Mouse (Mus musculus) limb, embryonic 14.5 days (tissue): ENCODE results near the gene Pbx3. TPM values are rescaled to one million over a fixed set of nuclear protein-coding genes. Genes with fewer than 3 reads are reported as not detected.

Source experiments
- ATAC-seq: fragments of 200-750 bp; cut with Nextera tagmentation; 2 replicates; pipeline ENCODE4 v1.8.0; 2017; ENCODE audit warnings: low read depth, moderate number of reproducible peaks, moderate TSS enrichment; ENCODE audit not compliant: low FRiP score
- DNase-seq: peaks from one replicate; pipeline ENCODE4 v3.0.0-alpha.2; 2015; ENCODE audit warnings: low spot score
- H3K27ac ChIP-seq: fragments of 300-500 bp; sonication (generic); replicated peaks from 2 replicates; pipeline ENCODE4 v1.5.1; 2014; ENCODE audit warnings: low read depth, mild to moderate bottlenecking, low read length, moderate library complexity, mixed read lengths
- H3K27me3 ChIP-seq: fragments of 300-500 bp; sonication (generic); 2 replicates; pipeline ENCODE4 v1.6.1; 2014; ENCODE audit warnings: low read length, mixed read lengths; ENCODE audit not compliant: control insufficient read depth, insufficient read depth
- H3K36me3 ChIP-seq: fragments of 300-500 bp; sonication (generic); 2 replicates; pipeline ENCODE4 v1.6.1; 2014; ENCODE audit warnings: mild to moderate bottlenecking, low read length, moderate library complexity, mixed read lengths; ENCODE audit not compliant: control insufficient read depth, insufficient read depth
- H3K4me1 ChIP-seq: fragments of 300-500 bp; sonication (generic); 2 replicates; pipeline ENCODE4 v1.6.1; 2014; ENCODE audit warnings: antibody characterized with exemption, low read length, mixed read lengths; ENCODE audit not compliant: control insufficient read depth, insufficient read depth
- H3K4me2 ChIP-seq: fragments of 300-500 bp; sonication (generic); replicated peaks from 2 replicates; pipeline ENCODE4 v1.6.1; 2014; ENCODE audit warnings: low read depth, mild to moderate bottlenecking, low read length, moderate library complexity; ENCODE audit not compliant: severe bottlenecking
- H3K4me3 ChIP-seq: fragments of 300-500 bp; sonication (generic); replicated peaks from 2 replicates; pipeline ENCODE4 v1.5.1; 2014; ENCODE audit warnings: low read length
- H3K9ac ChIP-seq: fragments of 300-500 bp; sonication (generic); 2 replicates; pipeline ENCODE4 v1.6.1; 2014; ENCODE audit warnings: mild to moderate bottlenecking, low read depth, low read length, moderate library complexity; ENCODE audit not compliant: severe bottlenecking
- H3K9me3 ChIP-seq: fragments of 300-500 bp; sonication (generic); 2 replicates; pipeline ENCODE4 v1.6.1; 2016; ENCODE audit warnings: low read length; ENCODE audit not compliant: control insufficient read depth
- POLR2A ChIP-seq: fragments of 200-500 bp; IDR thresholded peaks from 2 replicates; pipeline ENCODE4 v1.8.0; 2012; ENCODE audit warnings: inconsistent platforms, mild to moderate bottlenecking, moderate library complexity, borderline replicate concordance; ENCODE audit not compliant: insufficient read depth, insufficient read length; ENCODE audit errors: extremely low read depth
- WGBS: fragments of 180-500 bp; shearing (Covaris S2); extraction: QIAGEN DNeasy Blood & Tissue Kit; methylation state at CpG from one replicate; pipeline ENCODE4 v1.1.7; 2014; 5-methylcytosine and 5-hydroxymethylcytosine counted together
- polyA plus RNA-seq, 2 experiments: library from polyadenylated mRNA; depleted of rRNA in 1 of 2; stranded (reverse) in 1 of 2; unstranded in 1 of 2; fragments of >200 nt; fragmentation: Nextera tagmentation in 1 of 2; extraction: Ambion mirVana in 1 of 2; gene quantifications; 2 replicates each; pipeline versions ENCODE4 v1.2.1 to v1.2.3; 2012 to 2014

Pbx3 gene
- polyA plus RNA-seq, 2 experiments = 25.0 to 34.7 TPM

DNA sequence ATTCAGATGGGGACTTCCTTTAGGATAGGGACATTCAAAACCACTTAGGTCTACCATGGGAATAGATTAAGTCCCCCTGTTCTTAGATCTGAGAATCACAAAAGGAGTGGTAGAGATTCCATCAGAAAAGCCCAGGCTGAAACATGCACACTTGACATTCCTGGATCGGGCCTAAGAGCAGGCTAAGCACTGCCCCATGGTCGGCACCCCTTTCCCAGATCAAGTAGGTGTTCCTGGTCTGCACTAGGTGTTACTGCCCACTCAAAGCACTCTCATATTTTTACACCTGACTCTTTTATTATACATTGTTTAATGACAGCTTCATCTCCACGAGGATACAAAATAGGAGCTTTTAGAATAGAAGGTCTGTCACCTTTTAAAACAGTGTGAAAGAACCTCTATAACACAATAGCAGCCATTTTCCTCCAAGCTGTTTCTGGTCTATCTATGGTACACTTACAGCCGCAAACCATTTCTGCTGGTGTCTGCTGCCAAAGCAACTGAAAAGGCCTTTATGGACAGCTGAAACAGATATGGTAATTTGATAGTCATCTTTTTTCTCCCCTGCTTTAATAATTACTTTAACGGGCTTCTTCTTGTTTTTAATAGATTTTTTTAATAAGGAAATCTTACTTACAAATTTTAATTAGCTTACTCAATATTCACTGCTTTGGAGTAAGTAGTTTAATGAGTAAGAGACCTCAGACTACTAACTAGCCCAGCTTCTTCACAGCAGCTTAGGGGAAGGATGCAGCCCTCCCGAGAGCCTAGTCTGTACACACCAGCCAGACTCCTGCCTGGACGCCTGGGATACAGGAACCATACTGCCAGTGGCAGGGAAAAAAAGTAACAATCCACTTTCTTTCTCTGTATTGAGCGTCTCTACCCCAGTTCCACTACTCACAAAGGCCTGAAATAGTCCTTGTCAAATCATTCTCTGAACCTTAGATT lies 178.8 kb downstream of the Pbx3 start:
- 53% methylated on average over 8 of the region's 8 CpGs for WGBS
- Histone ChIP-seq H3K27me3 (no peaks in the 10 kb centered on the region), H3K9ac (no peak overlapping the region), H3K4me1 (peaks cover 4% of the 10 kb centered on the region; the same call in 1 of the 2 replicates), H3K9me3 (no peaks in the 10 kb centered on the region), H3K4me2 (no peak overlapping the region), H3K4me3 (no peak overlapping the region), H3K27ac (no peak overlapping the region), H3K36me3 (no peaks in the 10 kb centered on the region)
- ATAC-seq = no peak
- TF ChIP-seq POLR2A = no peak
- DNase-seq = no peak

DNA sequence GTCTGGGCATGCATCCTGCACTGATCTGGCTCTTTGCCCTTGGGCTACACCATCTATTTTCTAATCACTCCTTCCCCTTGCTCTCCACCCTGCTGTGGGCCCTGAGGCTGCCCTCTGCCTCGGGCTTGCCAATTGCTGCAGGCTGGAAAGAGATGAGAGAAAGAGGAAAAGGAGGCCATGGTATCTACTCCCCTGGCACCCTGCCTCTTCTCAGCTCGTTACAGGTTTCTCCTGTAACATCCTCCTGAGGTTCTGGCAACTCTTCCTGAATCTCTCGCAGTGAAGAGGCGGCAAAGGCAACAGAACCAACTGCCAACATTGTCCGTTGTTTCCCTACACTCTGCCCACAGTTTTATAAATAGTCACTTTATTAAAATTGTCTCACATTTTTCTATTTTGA lies 179.7 kb downstream of the Pbx3 start:
- WGBS = 64% methylated on average over 5 of the region's 5 CpGs
- DNase-seq (no peak), ATAC-seq (no peak)
- H3K9me3 ChIP-seq = no peaks in the 10 kb centered on the region
- no peak overlapping the region for H3K9ac ChIP-seq
- no peak overlapping the region for H3K27ac ChIP-seq
- H3K27me3 ChIP-seq = no peaks in the 10 kb centered on the region
- H3K4me3 ChIP-seq = no peak overlapping the region
- H3K4me1 ChIP-seq = peaks cover 5% of the 10 kb centered on the region; the same call in 1 of the 2 replicates
- TF ChIP-seq POLR2A = no peak
- no peaks in the 10 kb centered on the region for H3K36me3 ChIP-seq
- H3K4me2 ChIP-seq = no peak overlapping the region

DNA sequence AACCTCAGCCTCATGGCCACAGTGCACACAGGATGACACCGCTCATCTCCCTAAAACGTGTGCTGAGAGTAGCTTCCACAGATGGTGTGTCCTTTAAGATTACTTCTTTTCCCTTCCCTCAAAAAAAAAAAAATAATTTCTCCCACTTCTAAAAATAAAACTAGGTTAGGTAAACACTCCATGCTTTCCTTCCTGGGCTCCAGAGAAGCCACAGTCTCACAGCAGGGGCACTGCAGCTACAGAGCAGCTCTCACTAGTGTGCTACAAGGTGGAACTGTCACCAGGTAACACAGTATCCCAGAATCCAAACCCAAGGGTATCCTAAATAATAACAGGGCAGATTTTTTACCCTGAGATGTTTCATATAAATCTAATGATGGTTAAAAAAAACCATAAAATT lies 185.6 kb downstream of the Pbx3 start:
- no peak overlapping the region for H3K27ac ChIP-seq
- H3K9me3 ChIP-seq = no peaks in the 10 kb centered on the region
- no peak overlapping the region for H3K4me3 ChIP-seq
- no peak for TF ChIP-seq POLR2A
- H3K9ac ChIP-seq = no peak overlapping the region
- DNase-seq (no peak), ATAC-seq (no peak)
- H3K4me1 ChIP-seq = peaks cover 10% of the 10 kb centered on the region; the same call in 1 of the 2 replicates
- H3K27me3 ChIP-seq = no peaks in the 10 kb centered on the region
- H3K4me2 ChIP-seq = no peak overlapping the region
- peaks cover 4% of the 10 kb centered on the region; the same call in 1 of the 2 replicates for H3K36me3 ChIP-seq
- WGBS = 80% methylated on average over 2 of the region's 2 CpGs

DNA sequence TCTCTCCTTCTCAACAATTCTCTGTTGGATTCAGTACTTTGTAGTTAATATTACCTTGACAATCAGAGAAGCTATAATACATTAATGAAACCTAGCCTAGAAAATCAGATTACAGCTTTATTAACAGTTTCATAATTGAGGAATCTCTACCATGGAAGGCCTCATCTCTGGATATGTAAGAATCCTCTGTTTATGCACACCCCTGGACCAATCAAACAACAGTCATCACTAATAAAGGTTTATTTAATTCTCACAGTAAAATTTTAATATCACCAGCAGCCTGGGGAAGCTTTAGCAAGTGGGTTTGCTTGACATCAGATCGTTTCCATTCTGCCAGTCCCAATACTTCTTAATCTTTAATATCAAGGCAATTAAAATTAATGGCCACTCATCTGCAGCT lies 191.3 kb downstream of the Pbx3 start:
- H3K27me3 ChIP-seq = no peaks in the 10 kb centered on the region
- H3K9ac ChIP-seq = no peak overlapping the region
- no peak for TF ChIP-seq POLR2A
- H3K4me3 ChIP-seq = no peak overlapping the region
- DNase-seq (no peak), ATAC-seq (no peak)
- H3K4me1 ChIP-seq = peaks cover 2% of the 10 kb centered on the region; the same call in 1 of the 2 replicates
- peaks cover 8% of the 10 kb centered on the region for H3K36me3 ChIP-seq
- no peaks in the 10 kb centered on the region for H3K9me3 ChIP-seq
- H3K27ac ChIP-seq = no peak overlapping the region
- H3K4me2 ChIP-seq = no peak overlapping the region
- WGBS = 32% methylated on average over 1 of the region's 1 CpGs

DNA sequence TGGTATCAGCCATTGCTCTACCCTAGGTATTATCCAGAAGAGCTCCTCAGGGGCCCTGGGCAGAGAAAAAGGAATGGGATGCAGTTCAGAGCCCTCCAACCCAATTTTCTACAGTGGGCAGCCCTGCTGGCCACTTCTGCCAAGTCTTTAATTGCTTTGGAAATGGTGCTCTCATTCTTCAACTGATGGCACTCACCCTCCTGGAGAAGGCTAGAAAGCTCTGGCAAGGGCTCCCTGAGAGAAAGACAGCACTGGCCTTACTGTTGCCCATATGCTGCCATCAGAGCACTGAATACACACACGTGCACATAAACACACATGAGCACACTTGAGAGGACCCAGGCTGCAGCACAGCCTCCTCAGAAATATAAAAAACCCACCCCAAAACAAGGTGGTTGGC lies 193.6 kb downstream of the Pbx3 start:
- ATAC-seq (no peak), DNase-seq (no peak)
- Histone ChIP-seq H3K4me2 (no peak overlapping the region), H3K27ac (no peak overlapping the region), H3K36me3 (peaks cover 12% of the 10 kb centered on the region), H3K9ac (no peak overlapping the region), H3K9me3 (no peaks in the 10 kb centered on the region), H3K4me1 (peaks cover 12% of the 10 kb centered on the region; the same call in 1 of the 2 replicates), H3K27me3 (no peaks in the 10 kb centered on the region), H3K4me3 (no peak overlapping the region)
- no peak for TF ChIP-seq POLR2A
- 81% methylated on average over 1 of the region's 1 CpGs for WGBS
